Mouse (Mus musculus): ENCODE results near the gene Olfr1185-ps1.

- TF ChIP-seq CTCF (IDR thresholded peaks at IDR 0.05) (no peak), EP300 (IDR thresholded peaks at IDR 0.05; ENCODE audit: insufficient read depth, low read depth, low read length) (no peak)
Observed at GRCm38 (mm10) chr2:88525720-88526119, 32.6 kb downstream of the Olfr1185-ps1 start.
